Mouse (Mus musculus): ENCODE results near the gene Tubb3.
A peak's percentile ranks its signal among the peaks of the same experiment; 100 is the strongest.
"Not testable (repeated sequence)": the region's sequence is repeated elsewhere in the genome, so short reads cannot be mapped to it uniquely, and the experiment has no call there.

Gene Tubb3

GRCm38 (mm10) chr8:123412560-123413170 lies 1.4 kb downstream of the Tubb3 start:
- no peak for DNase-seq (ENCODE audit: low spot score in 2 of 2)

DNA sequence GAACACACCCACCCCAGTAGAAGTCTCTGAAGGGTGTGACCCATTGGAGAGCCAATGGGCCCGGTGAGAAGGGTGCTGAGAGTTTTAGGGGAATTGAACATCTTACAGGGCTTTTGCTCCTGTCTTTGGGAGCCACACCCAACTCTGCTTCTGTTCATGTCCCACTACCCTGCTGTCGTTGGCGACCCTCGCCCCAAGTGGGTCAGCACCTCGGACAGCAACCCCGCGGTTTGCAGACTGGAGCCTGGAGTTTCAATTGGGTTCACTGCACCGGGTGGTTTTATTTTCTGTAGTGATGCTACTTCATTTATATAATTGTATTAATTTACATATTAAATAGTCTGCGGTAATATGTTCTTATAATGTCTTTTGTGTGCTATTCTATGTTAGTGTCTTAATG lies 3.0 kb downstream of the Tubb3 start:
- no peak for DNase-seq (ENCODE audit: low spot score in 2 of 2)

DNA sequence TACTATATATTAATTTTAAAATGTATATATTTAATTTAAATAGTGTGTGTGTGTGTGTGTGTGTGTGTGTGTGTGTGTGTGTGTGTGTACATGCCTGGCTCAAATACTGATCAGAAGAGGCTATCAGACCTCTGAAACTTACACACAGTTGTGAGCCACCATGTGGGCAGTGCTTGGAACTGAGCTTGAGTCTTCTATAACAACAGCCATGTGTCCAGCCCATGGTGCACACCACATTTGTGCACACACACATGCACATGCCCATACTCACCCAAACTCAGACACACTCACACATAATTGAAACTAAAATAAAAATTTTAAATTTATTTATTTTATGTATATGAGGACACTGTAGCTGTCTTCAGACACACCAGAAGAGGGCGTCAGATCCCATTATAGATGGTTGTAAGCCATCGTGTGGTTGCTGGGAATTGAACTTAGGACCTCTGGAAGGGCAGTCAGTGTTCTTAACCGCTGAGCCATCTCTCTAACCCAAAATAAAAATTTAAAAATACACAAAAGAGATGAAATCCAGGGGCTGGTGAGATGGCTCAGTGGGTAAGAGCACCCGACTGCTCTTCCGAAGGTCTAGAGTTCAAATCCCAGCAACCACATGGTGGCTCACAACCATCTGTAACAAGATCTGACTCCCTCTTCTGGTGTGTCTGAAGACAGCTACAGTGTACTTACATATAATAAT lies 3.9 kb downstream of the Tubb3 start:
- DNase-seq (ENCODE audit: low spot score in 2 of 2): not testable (repeated sequence)

GRCm38 (mm10) chr8:123415967-123416943 lies 5.0 kb downstream of the Tubb3 start:
- no peak for DNase-seq (ENCODE audit: low spot score in 2 of 2)

DNA sequence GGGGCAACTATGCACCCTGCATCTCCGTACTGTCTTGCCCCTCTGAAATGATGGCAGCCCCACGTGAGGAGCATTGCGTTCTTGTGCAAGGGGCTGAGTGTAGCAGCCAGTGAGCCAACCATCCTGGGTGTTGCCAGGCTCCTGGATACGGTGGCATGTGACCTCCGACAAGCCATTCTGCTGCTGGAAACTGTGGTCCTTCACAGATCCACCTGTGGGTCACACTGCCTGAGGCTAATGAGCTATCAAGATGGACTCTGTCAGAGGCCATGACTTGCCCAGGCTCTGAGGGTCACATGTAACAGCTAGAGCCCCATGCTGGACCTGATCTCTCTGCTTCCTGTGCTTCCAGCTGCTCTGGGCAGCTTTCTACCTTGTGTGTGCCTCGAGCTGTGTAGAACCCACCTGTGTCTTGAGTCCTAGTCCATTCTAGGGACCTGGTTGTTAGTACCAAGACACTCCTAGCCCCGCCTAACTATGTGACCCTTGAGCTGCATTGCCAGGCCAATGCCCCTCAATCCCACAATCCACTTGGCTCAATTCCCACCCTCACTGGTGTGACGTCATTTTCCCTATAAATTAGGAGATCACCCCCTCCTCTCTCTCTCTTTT lies 5.8 kb downstream of the Tubb3 start:
- DNase-seq (ENCODE audit: low spot score in 2 of 2): no peak

GRCm38 (mm10) chr8:123419711-123420110 lies 8.5 kb downstream of the Tubb3 start:
- DNase-seq (ENCODE audit: low spot score in 2 of 2): no peak

DNA sequence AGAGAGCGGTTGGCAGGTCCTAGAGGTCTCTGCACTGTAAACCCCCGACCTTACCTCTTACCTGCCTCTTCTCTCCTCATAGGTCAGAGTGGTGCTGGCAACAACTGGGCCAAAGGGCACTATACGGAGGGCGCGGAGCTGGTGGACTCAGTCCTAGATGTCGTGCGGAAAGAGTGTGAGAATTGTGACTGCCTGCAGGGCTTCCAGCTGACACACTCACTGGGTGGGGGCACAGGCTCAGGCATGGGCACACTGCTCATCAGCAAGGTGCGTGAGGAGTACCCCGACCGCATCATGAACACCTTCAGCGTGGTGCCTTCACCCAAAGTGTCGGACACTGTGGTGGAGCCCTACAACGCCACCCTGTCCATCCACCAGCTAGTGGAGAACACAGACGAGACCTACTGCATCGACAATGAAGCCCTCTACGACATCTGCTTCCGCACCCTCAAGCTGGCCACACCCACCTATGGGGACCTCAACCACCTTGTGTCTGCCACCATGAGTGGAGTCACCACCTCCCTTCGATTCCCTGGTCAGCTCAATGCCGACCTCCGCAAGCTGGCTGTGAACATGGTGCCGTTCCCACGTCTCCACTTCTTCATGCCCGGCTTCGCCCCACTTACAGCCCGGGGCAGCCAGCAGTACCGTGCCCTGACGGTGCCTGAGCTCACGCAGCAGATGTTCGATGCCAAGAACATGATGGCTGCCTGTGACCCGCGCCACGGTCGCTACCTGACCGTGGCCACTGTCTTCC lies 9.5 kb downstream of the Tubb3 start:
- no peak for DNase-seq (ENCODE audit: low spot score in 2 of 2)

- no peak for DNase-seq (ENCODE audit: low spot score in 2 of 2)
Measured at GRCm38 (mm10) chr8:123421325-123421724, 10.1 kb downstream of the Tubb3 start.

- DNase-seq (ENCODE audit: low spot score in 2 of 2): peak in 1 of 2 experiments; percentile 69
Measured at GRCm38 (mm10) chr8:123422056-123422780, 11.0 kb downstream of the Tubb3 start.

DNA sequence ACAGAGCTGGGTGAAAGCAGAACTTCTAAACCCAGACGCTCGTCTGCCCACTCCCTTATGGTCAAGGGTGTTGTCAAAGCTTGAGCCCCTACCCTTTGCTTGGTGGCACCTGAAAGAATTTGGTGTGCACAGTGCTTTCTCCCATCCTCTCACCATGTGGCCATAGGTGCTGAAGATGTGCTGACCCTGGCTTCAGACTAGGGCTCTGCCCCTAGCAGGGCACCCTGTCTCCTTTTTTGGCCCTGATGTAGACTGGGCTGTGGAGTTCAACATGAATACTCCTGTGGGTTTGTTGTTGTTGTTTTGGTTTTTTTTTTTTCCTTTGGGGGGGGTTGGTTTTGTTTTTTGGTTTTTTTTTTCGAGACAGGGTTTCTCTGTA lies 11.5 kb downstream of the Tubb3 start:
- no peak for DNase-seq (ENCODE audit: low spot score in 2 of 2)

DNA sequence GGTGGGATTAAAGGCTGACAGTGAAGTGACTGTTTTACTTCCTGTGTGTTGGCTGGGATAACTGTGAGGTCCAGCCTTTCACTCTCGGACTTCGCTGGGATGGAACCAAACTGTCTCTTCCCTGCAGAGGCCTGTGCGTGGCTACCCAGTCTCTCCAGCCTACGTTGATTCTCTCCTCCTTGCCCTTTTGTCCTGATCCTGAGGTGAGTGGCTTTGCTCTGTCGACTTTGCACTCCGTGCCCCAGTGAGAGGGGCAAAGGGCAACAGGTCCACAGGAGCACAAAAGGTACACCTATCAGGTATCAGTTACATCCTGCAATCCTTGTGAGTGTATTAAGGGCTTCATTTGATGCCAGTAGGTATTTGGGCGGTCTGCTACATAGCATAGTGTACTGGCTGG lies 12.2 kb downstream of the Tubb3 start, which contains the start of gene Def8:
TSS of gene Def8 (plus strand) at position 87 of the 400 bp plus-strand sequence.
- DNase-seq (ENCODE audit: low spot score in 2 of 2): no peak

- no peak for DNase-seq (ENCODE audit: low spot score in 2 of 2)
Measured at GRCm38 (mm10) chr8:123426511-123427509, 15.6 kb downstream of the Tubb3 start.

DNA sequence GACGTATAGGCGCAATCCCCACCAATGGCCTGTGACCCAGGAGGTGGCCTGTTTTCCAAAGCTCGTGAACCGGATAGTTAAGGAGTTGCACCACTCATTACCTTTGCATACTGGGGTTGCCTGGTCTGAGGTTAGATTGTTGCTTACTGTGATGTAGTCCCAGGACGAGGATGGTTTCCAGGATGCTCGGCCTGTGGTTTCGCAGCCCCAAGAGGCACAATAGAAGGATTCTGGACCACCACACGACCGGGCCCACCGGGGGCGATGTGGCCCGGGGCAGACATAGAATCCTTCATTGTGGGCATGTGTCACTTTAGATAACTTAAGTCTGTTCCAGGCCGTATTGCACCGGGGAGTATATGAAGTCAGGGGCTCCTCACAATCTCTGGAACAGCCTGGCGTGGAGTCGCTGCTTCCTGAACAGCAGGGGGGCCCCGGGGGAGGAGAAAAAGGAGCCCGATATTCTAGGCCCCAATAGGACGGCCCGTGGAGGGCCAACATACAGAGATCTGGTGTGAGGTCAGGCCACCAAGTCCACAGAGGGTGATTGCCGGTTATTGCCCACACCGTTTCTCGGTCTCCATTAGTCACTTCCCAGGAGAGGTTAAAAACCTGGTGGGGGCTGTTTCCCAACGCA lies 16.5 kb downstream of the Tubb3 start:
- DNase-seq (ENCODE audit: low spot score in 2 of 2): no peak

DNA sequence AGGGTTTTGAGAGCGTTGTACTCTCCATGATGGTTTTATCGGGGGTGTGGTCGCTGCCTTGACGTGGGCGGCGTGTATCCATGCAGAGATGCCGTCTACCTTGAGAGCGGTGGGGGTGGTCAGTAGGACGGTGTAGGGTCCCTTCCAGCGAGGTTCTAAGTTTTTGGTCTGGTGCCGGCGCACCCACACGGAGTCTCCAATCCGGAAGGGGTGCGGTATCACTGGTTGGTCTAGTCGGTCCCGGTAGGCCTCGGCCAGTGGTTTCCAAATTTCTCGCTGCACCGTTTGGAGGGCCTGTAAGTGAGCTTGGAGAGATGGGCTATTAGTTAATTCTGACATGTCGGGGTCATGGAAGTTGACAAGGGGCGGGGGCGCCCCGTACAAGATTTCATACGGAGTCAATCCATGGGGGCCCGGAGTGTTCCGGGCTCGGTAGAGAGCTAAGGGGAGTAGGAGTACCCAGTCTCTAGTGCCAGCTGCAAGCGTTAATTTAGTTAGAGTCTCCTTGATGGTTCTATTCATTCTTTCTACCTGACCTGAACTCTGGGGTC lies 17.2 kb downstream of the Tubb3 start:
- DNase-seq (ENCODE audit: low spot score in 2 of 2): no peak

DNA sequence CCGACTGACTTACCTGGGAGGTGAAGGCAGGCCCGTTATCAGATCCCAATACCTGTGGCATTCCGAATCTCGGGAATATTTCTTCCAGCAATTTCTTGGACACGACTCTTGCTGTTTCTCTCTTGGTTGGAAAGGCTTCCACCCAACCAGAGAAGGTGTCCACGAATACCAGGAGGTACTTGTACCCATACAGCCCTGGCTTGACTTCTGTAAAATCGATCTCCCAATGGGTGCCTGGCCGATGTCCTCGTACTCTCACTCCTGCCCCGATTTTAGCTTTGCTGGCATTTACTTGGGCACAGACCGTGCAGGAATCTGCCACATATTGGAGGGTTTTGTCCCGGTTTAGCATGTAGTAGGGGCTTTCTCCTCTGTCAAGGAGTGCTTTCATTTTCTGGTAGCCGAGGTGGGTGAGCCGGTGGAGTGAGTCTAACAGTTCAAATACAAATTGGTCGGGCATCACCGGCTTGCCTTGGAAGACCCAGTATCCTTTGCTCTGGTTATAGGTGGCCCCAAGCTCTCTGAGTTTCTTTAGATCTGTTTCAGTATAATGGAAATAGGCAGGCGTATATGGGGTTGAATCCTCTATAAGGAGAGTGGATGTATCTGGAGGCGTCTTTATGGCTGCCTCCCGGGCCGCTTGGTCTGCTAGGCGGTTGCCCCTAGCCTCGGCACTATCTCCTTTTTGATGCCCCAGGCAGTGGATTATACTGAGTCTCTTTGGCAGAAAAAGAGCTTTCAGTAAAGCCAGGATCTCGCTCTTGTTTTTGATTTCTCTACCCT lies 17.9 kb downstream of the Tubb3 start:
- DNase-seq (ENCODE audit: low spot score in 2 of 2): no peak

DNA sequence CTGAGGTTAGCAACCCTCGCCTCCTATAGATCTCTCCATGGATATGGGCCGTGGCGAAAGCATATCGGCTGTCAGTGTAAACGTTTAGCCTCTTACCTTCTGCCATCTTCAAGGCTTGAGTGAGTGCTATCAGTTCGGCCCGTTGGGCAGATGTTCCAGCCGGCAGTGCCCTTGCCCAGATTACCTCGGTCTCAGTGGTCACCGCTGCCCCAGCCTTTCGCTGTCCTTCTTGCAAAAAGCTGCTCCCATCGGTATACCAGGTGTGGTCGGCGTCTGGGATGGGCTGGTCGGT lies 18.4 kb downstream of the Tubb3 start:
- not testable (repeated sequence) for DNase-seq (ENCODE audit: low spot score in 2 of 2)

- DNase-seq (ENCODE audit: low spot score in 2 of 2): not testable (repeated sequence)
Measured at GRCm38 (mm10) chr8:123430936-123431335, 19.7 kb downstream of the Tubb3 start.
